Mouse (Mus musculus): ENCODE measurements at regions not wholly inside any gene's neighbourhood (a gene's known extent, or its start where the extent isn't known, plus 50 kb on each side); places are given as distances from the start of the nearest gene placed in this dataset.

DNA sequence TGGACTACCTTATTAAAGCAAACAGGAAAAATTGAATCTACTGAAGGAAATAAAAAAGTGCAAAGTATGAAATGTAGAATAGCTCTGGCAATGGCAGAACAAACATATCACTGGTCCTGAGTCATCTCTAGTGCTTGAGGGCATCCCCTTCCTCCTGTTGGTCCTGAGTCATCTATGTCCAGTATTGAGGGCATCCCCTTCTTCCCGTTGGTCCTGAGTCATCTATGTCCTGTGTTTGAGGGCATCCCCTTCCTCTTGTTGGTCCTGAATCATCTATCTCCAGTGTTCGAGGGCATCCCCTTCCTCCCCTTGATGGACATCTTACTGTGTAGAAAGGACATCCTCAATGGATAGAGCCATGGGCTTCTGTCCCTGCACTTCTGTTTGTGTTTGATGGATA is 294.6 kb upstream of the Slc30a5 start:
- TF ChIP-seq POLR2A (IDR thresholded peaks at IDR 0.05; ENCODE audit: low read depth, low read length) (no peak), CTCF (IDR thresholded peaks at IDR 0.05; ENCODE audit: extremely low read depth, insufficient read depth, insufficient read length, insufficient replicate concordance) (no peak)

Data from spleen, adult 2 months (tissue).